Mouse (Mus musculus): Measurements from ENCODE around the gene Kifc3. TPM values are rescaled to one million over a fixed set of nuclear protein-coding genes. Genes with fewer than 3 reads are reported as not detected.
"Not testable (repeated sequence)": the region's sequence is repeated elsewhere in the genome, so short reads cannot be mapped to it uniquely, and the experiment has no call there.

Kifc3 gene
- 1 to 10 TPM in 1 of 3 experiments, under 1 TPM in 1, not detected in 1; 0.40 to 1.1 TPM for polyA plus RNA-seq (2017; shearing (Covaris generic))

DNA sequence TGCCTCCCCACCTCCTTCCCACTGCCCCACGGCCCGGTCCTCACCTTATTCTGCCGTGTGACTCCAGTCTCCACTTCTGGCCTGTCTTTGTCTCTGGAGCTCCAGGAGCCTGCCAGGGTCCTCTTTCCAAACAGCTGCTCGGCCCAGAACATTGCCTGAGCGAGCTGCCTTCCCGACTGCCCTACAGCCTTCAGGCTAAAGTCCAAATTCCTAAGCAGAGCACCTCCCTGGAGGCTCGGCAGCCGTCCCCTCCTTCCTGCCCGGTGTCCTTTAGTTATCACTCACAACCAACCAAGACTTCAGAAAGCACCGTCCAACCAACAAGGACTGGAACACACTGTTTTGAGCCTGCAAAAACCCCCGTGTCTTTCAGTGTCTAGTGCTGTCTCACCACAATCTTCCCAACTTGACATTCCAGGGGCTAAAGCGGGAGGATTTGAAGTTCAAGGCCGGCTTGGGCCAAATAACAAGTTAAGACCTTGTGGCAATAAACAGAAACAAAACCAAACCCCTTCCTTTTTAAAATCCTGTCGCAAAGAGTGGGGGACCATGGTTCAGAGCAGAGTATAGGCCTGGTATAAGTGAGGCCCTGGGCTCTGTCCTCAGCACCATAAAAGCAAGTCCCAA is at the start of gene Kifc3:
Kifc3 (minus strand) TSS at position 164 of the 627 bp plus-strand sequence.
- no peak for ATAC-seq

DNA sequence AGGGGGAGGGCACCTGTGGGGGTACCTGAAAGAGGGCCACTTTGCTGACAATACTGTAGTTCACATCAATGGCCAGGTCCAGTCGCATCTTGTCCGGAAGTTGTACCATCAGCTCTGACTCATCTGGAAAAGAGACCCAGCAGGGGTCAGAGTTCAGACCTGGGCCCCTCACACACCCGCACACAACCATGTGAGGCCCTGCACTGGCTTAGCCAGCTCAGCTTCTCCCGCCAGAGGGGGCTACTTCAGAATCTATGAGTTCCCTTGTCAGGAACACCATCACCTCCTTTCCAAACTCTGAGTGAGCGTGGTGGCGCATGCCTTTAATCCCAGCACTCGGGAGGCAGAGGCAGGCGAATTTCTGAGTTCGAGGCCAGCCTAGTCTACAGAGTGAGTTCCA is 49.4 kb upstream of the Kifc3 start:
- no peak for ATAC-seq

DNA sequence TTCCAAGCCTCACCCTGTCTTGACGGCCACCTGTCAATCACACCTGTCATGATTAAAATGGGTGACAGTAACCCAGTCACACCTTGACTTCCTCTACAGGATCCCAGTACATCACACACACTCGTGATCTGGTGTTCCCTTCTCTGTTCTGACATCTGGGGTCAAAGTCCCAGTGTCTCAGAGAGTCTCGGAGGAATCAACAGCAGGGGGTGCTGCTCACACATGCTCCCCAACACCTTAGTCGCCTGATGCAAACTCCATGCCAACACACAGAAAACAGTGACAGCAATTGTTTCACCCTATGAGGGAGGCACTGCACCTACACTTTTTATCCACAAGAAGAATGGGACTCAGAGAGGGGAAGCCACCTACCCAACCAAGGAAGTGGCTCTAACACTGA is 47.2 kb upstream of the Kifc3 start:
- no peak for ATAC-seq

DNA sequence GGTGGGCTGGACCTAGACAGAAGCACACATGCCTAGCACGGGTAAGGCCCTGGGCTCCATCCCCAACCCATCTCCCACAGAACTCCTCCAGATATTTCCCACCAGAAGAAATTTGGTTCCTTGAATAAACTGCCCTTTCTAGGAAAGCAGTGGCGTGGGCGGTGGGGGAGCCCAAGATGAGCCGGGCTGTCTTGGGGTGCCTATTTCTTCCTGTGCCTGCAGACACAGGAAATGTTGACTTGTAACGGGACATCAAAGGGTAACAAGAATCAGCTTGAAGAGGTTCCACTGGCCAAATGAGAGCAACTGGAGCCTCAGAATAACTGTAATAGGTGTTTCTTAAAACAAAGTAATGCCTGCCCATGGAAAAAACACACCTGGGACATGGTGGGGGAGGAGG is 44.7 kb upstream of the Kifc3 start:
- ATAC-seq: peak; percentile 82

DNA sequence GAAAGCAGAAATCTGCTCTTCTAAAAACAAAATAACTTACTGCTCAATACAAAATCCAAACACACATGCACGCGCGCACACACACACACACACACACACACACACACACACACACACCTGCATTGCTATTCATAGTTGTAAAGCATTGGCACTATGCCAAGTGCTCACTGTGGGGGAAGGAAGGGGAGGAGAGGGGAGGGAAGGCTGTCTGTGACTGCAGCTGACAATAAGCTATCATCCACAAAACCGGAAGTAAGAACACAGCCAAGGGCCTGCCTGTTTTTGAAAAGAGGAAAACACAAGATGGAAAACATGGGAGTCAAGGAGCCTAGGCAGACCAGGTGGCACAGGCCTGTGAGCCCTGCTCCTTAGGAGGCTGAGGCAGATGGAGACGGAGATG is 42.6 kb upstream of the Kifc3 start:
- peak; percentile 79 for ATAC-seq

DNA sequence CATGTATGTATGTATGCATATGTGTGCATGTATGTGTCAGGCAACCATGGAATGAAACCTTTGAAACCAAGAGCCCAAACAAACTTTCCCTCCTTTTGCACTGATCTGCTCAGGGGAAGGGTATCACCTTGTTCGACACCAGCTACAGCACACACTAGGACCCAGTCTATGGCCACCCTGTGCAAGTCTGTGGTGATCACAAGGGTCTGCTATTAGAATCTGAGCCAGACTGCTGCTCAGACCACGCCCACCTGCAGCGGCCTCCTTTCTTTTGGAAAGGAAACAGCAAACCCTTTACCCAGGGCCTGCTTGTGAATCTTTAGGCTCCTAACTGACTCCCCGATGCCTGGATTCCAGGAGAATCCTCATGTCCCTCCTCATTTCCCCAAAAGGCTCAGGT is 41.2 kb upstream of the Kifc3 start:
- ATAC-seq: no peak

DNA sequence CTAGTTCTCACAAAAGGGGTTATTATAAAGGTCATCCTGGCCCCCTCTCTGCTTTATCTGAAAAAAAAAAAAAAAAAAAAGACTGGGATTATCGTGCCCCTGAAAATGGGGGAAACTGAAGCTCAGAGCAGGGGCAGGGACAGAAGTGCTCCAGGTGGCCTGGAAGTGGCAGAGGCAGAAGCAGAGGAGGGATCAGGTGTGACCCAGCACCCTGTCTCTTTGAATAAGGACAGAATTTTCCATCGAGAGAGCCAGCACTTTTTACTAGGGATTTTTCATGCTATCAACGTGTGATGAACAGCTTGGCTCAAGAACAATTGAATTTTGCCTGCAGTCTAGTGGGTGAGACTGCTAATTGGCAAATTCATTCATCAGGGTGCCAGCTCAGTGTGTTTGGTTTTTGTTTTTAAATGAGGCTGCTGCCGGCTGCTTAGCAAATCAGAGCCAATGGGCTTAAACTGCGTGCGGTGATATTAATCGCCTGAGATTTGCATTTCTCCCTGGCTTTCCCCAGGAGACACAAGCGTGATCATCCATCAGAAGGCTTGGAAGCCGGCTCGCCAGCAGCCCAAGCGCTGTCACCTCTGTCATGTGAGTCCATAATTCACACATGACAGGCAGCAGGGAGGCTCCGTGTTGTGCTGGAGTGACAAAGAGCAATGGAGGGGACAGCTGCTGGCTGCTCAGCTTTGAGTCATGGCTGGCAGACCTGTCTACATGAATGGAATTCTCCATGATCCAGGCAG is 40.4 kb upstream of the Kifc3 start:
- ATAC-seq: no peak

DNA sequence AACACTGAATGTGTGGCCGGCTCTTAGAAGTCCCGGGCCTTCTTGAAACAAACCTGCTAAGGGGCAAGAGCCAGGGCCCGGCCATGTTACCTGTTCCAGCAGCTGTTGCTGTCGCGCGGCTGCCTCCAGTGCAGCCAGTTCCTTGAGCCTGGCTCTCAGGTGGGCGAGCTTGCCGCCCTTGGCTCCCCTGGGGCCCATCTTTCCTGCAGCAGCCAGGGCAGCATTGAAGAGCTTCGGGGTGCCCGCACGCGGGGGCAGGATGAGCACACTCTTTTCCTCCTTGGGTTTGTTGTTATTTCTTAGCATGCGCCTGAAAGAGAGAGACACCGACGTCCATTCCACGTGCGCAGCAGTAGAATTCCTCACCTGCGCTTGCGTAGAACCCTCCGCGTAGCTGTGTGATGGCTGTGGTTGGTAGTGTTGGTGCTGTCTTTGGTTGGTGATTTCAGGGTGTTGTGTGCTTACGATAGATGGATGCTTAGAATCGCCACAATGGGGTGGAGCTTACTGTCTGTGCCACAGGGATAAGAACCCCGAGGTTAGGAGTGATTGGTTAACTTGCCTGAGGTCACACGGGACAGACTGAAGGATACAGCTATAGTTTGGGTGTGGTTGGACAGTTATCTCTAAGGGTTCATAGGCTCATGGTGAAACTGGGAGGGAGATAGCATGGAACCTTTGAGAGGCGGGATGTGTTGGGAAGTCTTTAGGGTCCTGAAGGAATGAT is 39.6 kb upstream of the Kifc3 start:
- no peak for ATAC-seq

DNA sequence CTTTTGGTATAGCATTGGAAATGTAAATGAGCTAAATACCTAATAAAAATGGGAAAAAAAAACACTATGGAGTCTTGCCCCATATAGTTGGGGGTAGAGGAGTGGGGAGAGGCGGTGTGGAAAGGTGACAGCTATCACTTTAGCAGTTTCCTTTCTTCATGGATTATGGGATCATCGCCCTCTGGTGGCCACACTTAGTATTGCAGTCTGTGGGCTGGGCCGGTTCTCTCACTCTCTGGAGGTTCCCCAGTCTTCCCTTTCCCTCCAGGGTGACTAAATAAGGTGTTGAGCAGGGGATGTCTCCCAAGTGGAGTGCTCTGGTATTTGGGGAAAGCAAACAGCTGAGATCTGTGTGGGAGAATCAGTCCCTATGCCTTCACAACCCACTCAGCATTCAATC is 33.1 kb upstream of the Kifc3 start:
- no peak for ATAC-seq

DNA sequence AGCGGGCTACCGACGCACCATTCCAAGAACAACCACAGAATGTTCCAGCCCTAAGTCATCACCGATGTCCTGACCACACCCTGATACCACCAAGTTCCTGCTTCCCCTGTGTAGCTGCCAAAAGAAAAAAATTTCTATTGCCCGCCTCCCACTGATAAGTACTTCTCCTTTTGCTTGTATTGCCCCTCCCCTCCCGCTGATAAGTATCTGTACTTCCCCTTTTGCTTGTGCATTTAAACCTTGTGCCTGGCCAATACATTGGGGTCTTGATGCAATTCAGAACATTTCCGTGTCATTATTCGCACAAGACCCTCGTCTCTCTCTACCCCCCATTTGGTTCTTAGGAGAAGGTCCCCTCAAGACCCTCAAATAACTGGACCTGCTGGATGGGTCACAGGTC is 27.5 kb upstream of the Kifc3 start:
- ATAC-seq: not testable (repeated sequence)

DNA sequence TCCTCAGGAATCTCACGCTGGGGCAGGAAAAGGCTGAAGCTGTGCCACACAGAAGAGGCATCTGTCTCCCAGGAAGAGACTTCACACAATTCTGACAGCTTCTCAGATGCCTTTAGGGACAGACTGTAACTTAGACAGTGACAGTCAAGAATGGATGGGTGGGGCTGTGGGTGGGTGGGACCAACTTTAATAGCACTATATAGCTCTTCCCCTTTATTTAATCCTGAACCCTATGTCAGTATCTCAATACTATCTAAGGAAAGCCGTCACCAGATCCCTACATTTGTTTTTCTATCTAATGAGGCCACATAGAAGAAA is 24.5 kb upstream of the Kifc3 start:
- ATAC-seq: no peak

DNA sequence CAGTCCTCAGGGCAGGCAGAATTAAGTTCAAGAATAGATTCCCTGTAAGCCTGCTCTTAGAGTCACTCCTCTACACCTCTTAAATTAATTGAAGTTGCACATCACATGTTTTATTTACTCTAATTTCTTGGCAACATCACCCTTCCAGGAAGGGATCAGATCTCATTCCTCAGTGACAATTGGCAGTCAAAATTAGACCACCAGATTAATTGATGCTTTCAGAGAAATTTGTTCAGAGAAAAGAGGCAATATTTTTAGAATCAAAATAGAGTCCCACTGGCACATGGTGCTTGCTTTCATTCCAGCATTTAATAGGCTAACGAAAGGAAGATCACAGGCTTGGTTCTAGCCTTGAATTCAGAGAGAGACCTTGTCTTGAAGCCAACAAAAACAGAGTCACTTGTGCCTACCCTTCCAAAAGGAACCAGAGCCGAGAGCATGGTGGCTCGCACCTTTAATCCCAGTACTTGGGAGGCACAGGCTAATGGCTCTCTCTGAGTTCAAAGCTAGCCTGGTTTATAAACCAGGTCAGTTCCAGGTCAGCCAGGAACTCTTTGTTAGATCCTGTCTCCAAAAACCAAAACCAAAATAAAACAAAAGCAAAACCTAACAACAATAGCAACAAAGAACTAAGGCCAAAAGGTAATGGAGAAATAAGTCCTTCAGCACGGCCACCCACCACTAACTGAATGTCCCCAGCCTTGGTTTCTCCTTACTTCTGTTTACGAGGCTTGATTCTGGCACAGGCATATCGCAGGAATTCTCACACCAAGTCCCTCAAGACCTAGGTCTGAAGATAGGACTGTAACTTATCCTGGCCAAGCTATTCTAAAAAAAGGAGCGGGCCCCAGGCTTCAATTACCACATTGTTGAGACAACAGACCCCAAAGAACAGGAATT is 23.9 kb upstream of the Kifc3 start:
- no peak for ATAC-seq

DNA sequence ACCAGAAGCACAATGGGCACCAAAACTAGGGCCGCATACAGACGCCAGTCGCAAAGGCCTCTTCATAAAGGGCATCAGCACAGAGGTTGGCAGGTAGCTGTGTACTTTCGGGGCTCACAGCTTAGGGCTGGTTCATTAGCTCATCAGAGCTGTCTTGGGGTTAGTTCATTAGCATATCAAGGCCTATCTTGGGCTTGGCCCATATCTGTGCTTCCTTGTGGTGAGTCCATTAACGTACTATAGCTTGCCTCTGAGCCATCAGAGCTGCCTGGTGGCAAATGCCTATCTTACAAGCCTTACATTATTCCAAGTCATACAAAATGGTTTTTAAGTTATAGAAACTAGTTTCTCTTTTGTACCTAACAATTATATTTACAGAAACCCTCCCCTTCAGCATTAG is 21.4 kb upstream of the Kifc3 start:
- ATAC-seq: no peak

DNA sequence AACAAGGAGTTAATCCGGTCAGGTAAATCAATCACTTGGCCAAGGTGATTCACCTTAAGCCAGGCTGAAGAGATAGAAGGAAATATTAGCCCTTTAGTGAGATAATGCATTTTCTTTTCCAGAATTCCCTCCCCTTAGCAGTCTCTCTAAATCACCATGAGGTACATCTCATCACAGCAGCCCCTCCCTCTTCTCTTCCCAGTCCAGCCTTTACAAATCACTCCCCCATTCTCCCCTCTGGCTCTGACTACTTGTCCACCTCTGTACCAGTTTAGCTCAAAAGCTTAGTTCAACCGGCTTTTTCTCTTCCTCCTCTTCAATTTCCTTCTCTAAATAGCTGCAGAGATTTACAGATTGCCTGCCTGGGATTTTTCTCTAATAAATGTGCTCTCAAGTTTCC is 18.4 kb upstream of the Kifc3 start:
- ATAC-seq: no peak

DNA sequence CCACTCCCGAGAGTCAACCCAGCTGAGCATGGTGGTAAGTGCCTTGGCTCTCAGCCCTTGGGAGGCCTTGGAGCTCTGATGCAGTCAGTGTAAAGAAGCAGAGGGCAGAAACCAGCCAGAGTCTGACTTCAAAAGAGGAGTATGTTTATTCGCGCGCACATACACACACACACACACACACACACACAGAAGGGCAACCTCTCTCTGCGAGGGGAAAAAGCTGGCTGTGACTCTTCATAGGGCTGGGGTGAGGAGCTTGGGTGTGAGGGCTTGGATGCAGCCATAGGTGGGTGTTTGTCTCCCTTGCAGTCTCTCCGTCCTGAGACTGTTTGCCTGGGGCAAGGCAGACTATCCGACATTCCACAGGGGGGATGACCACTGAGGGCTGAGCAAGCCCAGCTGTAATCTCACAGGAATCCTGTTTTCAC is 18.0 kb upstream of the Kifc3 start:
- ATAC-seq: no peak

DNA sequence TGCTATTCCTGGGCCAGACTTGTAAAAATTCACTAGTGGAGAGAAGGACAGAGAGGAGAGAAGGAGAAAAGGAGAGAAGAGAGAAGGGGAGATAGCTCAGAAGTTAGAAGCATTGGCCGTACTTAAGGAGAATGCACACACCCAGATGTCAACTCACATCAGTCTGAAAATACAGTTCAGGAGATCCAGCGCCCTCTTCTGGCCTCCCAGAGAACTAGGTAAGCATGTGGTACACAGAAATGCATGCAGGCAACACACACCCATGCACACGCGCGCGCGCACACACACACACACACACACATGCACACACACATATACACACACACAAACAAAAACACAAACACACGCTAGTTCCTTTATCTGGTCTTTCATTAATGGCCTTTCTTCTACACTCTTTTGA is 17.0 kb upstream of the Kifc3 start:
- no peak for ATAC-seq

DNA sequence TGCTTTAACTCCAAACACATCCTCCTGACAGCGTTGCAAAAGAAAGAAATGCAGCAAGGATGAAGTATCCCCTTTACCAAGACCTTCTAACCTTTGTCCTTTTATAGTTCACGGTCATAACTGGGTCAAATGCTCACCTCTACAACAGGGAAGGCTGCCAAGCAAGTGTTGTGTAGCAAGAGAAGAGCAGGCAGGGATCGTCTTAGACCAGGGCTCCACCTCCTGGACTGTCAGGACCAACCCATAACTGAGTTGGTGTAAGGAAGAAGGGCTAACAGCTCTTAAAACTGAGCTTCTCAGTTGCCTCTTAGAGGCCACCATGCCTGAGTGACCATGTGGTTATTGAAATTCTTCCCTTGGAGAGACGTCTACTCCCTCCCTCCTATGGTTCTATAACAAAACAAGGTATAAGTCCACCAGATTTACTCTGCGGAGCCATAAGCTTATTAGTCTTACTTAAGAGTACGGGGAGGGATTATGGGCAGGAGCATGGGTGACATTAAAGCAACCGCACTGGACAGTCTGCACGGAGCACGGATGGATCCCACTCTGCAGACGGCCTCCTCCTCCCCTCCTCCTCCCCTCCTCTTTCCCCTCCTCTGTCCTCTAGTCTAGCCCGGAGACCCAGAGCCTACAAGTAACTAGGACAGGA is 13.2 kb upstream of the Kifc3 start:
- ATAC-seq: no peak

DNA sequence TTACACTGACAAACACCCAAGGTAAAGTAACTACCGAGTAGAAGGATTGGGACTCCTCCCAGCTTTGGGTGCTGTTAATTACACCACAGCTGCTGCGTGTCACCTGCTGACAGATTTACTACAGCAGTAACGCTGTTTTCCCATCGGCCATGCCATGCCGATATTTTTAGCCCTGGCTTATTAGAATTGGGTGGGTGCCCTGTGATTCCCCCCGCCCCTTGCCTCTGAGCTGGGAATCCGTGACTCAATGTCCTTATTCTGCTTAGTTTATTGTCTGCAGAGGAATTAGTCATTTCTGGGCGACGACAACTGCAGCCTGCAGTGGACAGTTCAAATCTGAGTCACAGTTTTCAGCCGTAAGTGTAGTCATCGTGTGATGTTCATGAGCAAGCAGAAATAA is 7.3 kb upstream of the Kifc3 start:
- no peak for ATAC-seq

DNA sequence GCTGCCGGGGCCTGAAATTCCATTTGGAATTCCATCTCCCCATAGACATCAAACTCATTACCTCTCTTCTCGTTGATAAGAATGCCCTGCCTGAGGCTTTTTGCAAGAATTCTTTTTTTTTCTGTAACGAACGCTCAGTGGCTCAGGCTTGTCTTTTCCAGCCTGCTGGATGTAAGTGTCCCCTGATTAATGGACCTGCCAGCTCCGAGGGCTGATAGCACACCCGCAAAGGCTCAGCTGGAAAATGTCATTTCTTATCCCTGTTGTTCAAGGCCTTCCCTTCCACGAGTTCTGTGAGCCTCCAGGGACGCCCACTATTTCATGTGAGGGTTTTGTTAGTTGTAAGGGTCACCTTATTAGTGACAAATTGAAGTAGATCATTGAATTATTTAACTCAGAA is 3.3 kb upstream of the Kifc3 start:
- no peak for ATAC-seq

DNA sequence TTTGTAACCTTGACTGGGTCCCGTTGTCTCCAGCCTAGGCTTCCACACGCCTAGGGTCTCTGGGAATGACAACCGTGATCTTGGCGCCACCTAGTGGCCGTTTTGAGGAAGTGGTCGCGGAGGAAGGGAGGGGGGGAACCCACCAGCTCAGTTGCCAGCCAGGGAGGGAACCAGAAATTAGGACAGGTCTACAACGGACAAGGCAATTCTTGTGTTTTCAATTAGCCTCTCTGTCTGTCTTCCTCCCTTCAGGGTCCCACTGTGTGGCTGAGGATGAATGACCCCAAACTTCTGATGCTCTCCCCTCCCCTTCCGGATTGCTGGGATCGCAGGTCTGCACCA is 1.4 kb upstream of the Kifc3 start:
- peak; percentile 52 for ATAC-seq

DNA sequence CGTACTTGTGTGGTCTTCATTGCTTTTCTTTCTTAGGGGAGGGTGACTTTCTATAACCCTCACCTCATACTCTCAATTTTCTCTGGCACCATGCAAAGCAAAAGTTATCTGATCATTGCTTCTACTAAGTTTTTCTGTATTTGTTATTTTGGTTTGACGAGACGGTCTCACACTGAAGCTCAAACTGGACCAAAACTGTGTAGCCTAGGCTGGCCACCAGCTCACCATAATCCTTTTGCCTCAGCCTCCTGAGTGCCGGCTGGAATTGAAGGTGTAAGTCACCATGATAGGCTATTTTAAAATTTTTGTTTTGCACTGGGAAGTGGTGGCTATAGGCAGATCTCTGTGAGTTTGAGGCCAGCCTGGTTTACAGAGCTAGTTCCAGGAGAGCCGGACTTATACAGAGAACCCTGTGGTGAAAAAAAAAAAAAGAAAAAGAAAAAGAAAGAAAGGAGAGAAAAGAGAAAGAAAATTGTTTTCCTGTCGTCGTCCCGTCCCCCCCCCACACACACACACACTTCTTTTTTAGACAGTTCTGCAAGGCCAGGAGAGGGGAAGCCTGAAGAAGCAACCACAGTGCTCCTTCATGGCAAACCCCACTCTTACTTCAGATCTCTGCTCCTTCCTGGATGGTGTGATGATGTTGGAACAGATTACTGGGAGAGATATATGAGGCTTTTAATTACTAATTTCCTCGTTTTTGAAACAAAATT is 870 bp upstream of the Kifc3 start:
- no peak for ATAC-seq

DNA sequence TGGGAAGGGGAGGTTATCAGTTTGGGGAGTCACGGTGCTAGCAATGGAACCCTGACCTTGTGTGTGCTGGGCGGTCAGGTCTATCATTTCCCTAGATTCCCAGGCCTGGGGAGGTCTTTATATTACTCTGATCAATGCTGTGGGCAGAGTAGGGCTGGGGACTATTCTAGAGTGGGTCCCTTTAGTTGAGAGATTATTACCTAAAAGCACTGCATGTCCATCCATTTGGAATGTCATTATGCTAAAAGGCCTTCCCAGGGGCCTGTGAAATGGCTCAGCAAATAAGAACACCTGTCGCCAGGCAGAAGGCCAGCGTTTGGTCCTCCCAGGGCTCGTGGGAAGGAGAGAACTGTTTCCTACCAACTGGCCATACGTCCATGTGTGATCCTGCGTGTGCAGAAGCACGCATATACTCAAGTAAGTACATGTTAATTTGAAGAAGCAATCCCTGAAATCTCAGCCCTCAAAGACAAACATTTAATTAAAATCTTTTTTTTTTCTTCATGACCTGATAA is 499 bp downstream of the Kifc3 start:
- no peak for ATAC-seq
